Mouse (Mus musculus) intestine, embryonic 16.5 days (tissue): ENCODE results near the gene Sepsecs. TPM values are rescaled to one million over a fixed set of nuclear protein-coding genes. Genes with fewer than 3 reads are reported as not detected.
"Not testable (repeated sequence)": the region's sequence is repeated elsewhere in the genome, so short reads cannot be mapped to it uniquely, and the experiment has no call there.

Experiments used
- ATAC-seq: fragments of 200-750 bp; cut with Nextera tagmentation; 2 replicates; pipeline ENCODE4 v1.8.0; 2017; ENCODE audit warnings: moderate TSS enrichment, moderate library complexity
- H3K27ac ChIP-seq: fragments of 300-500 bp; sonication (generic); 2 replicates; pipeline ENCODE4 v1.5.1; 2014; ENCODE audit warnings: mild to moderate bottlenecking, low read length
- H3K27me3 ChIP-seq: fragments of 300-500 bp; sonication (generic); replicated peaks from 2 replicates; pipeline ENCODE4 v1.6.1; 2014; ENCODE audit warnings: low read length, control low read depth, mixed read lengths; ENCODE audit not compliant: control insufficient read depth, insufficient read depth
- H3K36me3 ChIP-seq: fragments of 300-500 bp; sonication (generic); 2 replicates; pipeline ENCODE4 v1.6.1; 2014; ENCODE audit warnings: low read length, control low read depth; ENCODE audit not compliant: control insufficient read depth, insufficient read depth
- H3K4me1 ChIP-seq: fragments of 300-500 bp; sonication (generic); 2 replicates; pipeline ENCODE4 v1.6.1; 2014; ENCODE audit warnings: low read length, control low read depth, mixed read lengths; ENCODE audit not compliant: control insufficient read depth, insufficient read depth
- H3K4me2 ChIP-seq: fragments of 300-500 bp; sonication (generic); 2 replicates; pipeline ENCODE4 v1.6.1; 2014; ENCODE audit warnings: low read depth, low read length, control low read depth
- H3K4me3 ChIP-seq: fragments of 300-500 bp; sonication (generic); 2 replicates; pipeline ENCODE4 v1.5.1; 2014; ENCODE audit warnings: mild to moderate bottlenecking, low read length
- H3K9ac ChIP-seq: fragments of 300-500 bp; sonication (generic); 2 replicates; pipeline ENCODE4 v1.6.1; 2014; ENCODE audit warnings: low read depth, low read length
- H3K9me3 ChIP-seq: fragments of 300-500 bp; sonication (generic); 2 replicates; pipeline ENCODE4 v1.6.1; 2016; ENCODE audit warnings: low read length, control low read depth; ENCODE audit not compliant: control insufficient read depth
- WGBS: fragments of 180-500 bp; shearing (Covaris S2); extraction: QIAGEN DNeasy Blood & Tissue Kit; methylation state at CpG from one replicate; pipeline ENCODE4 v1.1.7; 2014; 5-methylcytosine and 5-hydroxymethylcytosine counted together
- polyA plus RNA-seq: library from polyadenylated mRNA; unstranded; fragments of >200 nt; fragmentation: Nextera tagmentation; extraction: Ambion mirVana; gene quantifications from 2 replicates; pipeline ENCODE4 v1.2.1, GENCODE M21; 2015

Gene Sepsecs
- polyA plus RNA-seq: 11.9 and 12.9 TPM in 2 replicates

- peak within 1 kb of the TSS; percentile 59 for H3K4me2 ChIP-seq
- H3K27me3 ChIP-seq: no peaks in the 10 kb centered on the region
- 0 out of 2 replicates have a peak, but pooled peaks cover 3% of the 10 kb centered on the region for H3K36me3 ChIP-seq
- H3K9me3 ChIP-seq: no peaks in the 10 kb centered on the region
- peak within 1 kb of the TSS; percentile 95 for H3K27ac ChIP-seq
- peak; percentile 97 for ATAC-seq
- peaks cover 5% of the 10 kb centered on the region for H3K4me1 ChIP-seq
- peak within 1 kb of the TSS; percentile 87 for H3K4me3 ChIP-seq
- WGBS: 4% methylated on average over 56 of the region's 56 CpGs
- peak within 1 kb of the TSS; percentile 86 for H3K9ac ChIP-seq
Measured at GRCm38 (mm10) chr5:52669426-52670191, at the start of gene Sepsecs. Gene Sepsecs, minus strand, starts transcription at chr5:52669708.

DNA sequence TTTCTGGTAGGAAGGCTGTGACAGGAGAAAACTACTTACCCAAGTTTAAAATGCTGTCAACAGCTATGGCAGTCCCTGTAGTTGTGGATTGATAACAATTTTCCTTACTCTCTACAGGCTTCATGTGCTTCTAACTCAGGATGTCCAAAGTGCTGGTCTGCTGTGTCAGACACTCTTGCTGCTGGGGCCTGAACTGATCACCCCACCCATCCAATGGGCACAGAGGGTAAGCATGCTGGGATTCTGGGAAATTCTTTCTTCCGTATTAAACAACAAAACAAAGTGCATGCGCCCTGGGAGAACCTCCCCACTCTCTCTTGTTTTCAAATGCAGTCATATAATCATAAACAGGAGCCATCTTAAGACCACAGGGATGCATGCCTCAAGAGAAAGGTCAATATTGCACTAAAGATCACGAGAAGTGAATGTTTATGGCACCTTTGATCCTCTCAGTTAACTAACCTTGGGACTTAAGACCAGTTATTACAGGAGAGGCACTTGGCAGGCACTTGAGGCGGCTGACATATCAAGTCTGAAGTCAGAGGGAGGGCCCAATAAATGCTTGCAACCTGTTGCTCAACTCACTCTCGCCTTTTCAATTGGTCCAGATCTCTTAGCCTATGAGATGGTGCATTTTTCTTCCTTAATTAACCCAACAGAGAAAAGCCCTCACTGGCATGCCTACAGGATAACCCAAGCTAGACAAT is 47.4 kb upstream of the Sepsecs start:
- ATAC-seq: peak; percentile 94
- H3K27ac ChIP-seq: no peak overlapping the region

GRCm38 (mm10) chr5:52712704-52713103 is 43.2 kb upstream of the Sepsecs start:
- Histone ChIP-seq H3K36me3 (no peaks in the 10 kb centered on the region), H3K27ac (no peak overlapping the region), H3K9ac (no peak overlapping the region), H3K4me3 (no peak overlapping the region), H3K27me3 (no peaks in the 10 kb centered on the region), H3K4me1 (no peaks in the 10 kb centered on the region), H3K4me2 (no peak overlapping the region), H3K9me3 (no peaks in the 10 kb centered on the region)
- ATAC-seq: peak; percentile 34; the same call in 1 of the 2 replicates

More for the DNA sequence above, 47.4 kb upstream of the Sepsecs start:
- H3K4me1 ChIP-seq: no peaks in the 10 kb centered on the region
- no peak overlapping the region for H3K9ac ChIP-seq
- H3K4me2 ChIP-seq: no peak overlapping the region
- no peaks in the 10 kb centered on the region for H3K36me3 ChIP-seq
- H3K9me3 ChIP-seq: no peaks in the 10 kb centered on the region
- no peak overlapping the region for H3K4me3 ChIP-seq
- WGBS: 51% methylated on average over 5 of the region's 5 CpGs
- no peaks in the 10 kb centered on the region for H3K27me3 ChIP-seq

GRCm38 (mm10) chr5:52704562-52704961 is 35.1 kb upstream of the Sepsecs start:
- 60% methylated on average over 4 of the region's 4 CpGs for WGBS
- Histone ChIP-seq H3K9me3 (no peaks in the 10 kb centered on the region), H3K4me3 (no peak overlapping the region), H3K27ac (no peak overlapping the region), H3K36me3 (no peaks in the 10 kb centered on the region), H3K4me1 (no peaks in the 10 kb centered on the region), H3K9ac (no peak overlapping the region), H3K4me2 (no peak overlapping the region), H3K27me3 (no peaks in the 10 kb centered on the region)
- ATAC-seq: no peak

DNA sequence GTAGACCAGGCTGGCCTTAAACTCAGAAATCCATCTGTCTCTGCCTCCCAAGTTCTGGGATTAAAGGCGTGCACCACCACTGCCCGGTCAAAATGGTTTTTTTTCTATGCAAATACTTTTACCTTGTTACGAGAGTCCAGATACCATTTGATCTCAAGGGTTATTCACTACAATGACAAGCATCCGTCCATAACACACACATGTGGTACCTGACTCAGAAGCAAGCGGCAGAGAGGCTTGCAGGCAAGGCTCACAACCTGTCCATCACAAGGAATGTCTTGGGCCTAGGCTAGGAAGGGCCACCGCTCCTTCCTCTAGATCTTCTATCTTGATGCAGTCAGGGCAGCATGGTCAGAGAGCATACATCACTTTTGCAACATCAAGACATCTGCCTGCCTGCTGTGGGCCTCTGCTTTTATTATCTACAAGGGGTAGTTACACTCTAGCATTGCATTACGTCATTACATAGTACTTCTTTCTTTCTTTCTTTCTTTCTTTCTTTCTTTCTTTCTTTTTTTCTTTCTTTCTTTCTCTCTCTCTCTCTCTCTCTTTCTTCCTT is 28.5 kb upstream of the Sepsecs start:
- H3K4me3 ChIP-seq, H3K9ac ChIP-seq, H3K27me3 ChIP-seq, H3K9me3 ChIP-seq, H3K36me3 ChIP-seq, H3K4me2 ChIP-seq, H3K27ac ChIP-seq, H3K4me1 ChIP-seq: not testable (repeated sequence)
- ATAC-seq: peak; percentile 53; the same call in 1 of the 2 replicates
- 75% methylated on average over 7 of the region's 7 CpGs for whole genome bisulfite sequencing

DNA sequence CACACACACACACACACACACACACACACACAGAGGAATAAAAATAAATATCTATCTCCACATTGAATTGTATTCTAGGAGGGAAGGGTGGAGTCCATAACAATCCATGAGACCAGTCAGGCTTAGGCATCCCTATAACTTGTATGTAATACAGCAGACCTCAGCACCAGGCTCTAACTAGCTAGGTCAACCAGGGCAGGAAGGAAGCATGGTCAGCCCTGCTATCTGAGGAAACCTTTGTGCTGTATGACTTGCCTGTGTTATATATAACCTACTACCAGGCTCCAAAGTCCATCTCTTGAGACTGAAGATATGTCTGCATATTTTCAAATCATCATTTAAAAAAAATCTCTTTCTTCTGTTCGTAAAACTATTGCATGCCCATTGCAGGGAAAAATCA is 27.8 kb upstream of the Sepsecs start:
- no peak overlapping the region for H3K4me2 ChIP-seq
- H3K4me1 ChIP-seq: no peaks in the 10 kb centered on the region
- WGBS: 87% methylated on average over 1 of the region's 1 CpGs
- peak; percentile 93 for ATAC-seq
- H3K27me3 ChIP-seq: no peaks in the 10 kb centered on the region
- H3K36me3 ChIP-seq: no peaks in the 10 kb centered on the region
- no peak overlapping the region for H3K4me3 ChIP-seq
- no peak overlapping the region for H3K27ac ChIP-seq
- no peaks in the 10 kb centered on the region for H3K9me3 ChIP-seq
- H3K9ac ChIP-seq: no peak overlapping the region

DNA sequence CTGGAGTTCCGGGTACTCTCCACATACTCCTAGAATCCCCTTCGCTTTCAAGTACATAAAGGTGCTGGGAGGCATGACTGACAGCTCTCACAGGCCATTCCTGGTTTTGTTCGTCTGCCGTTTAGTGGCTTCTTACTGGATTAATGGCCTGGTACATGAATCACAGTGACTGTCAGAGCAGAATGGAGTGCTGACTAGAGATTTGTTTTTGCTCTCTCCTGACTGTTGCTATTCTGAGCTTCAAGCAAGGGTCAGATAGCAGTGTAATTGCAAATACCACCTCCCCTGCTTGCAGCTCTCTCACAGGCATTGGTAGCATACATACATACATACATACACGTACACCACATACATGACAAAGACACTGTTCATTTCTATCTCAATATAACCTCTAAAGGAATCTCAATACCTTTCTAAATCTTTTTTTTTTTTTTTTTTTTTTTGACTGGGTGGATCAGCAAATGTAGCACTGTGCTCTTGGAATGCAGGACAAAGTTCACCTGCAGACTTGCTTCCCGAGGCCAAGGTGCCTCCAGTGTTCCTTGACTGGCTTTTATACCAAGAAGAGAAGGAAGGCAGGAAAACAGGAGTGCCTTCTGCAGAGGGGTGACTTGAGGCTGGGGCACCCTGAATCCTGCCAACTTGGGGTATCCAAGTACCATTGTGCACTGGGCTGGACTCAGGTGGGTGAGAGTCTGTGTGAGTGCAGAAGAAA is 18.4 kb upstream of the Sepsecs start:
- Histone ChIP-seq H3K36me3 (no peaks in the 10 kb centered on the region), H3K9ac (no peak overlapping the region), H3K9me3 (no peaks in the 10 kb centered on the region), H3K4me1 (0 out of 2 replicates have a peak, but pooled peaks cover 6% of the 10 kb centered on the region), H3K27ac (peak overlapping the region; percentile 34), H3K4me2 (no peak overlapping the region), H3K27me3 (no peaks in the 10 kb centered on the region), H3K4me3 (no peak overlapping the region)
- ATAC-seq: peak; percentile 91
- WGBS: 67% methylated on average over 6 of the region's 6 CpGs

- Histone ChIP-seq H3K4me2 (no peak overlapping the region), H3K4me3 (no peak overlapping the region), H3K9me3 (no peaks in the 10 kb centered on the region), H3K4me1 (no peaks in the 10 kb centered on the region), H3K36me3 (no peaks in the 10 kb centered on the region), H3K9ac (no peak overlapping the region), H3K27me3 (no peaks in the 10 kb centered on the region), H3K27ac (no peak overlapping the region)
- WGBS: 56% methylated on average over 4 of the region's 4 CpGs
- ATAC-seq: no peak
Measured at GRCm38 (mm10) chr5:52681111-52681510, 11.6 kb upstream of the Sepsecs start.

DNA sequence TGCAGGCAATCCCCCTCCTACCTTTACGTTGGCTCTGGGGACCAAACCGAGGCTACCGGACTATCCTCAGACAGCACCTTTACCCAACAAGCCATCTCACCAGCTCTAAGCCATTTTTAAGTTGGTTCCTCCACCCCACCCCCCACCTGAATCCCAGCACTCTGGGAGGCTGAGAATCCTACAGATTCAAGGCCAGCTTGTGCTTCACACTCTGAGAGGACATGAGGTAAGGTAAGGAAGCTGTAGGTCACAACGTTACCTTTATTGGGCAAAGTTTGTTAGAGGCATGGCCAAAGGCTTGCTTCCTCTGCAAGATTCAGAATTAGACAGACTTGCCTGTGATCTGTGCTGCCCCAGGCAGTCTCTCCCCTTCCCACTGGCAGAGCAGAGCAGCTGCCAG is 10.7 kb upstream of the Sepsecs start:
- H3K9me3 ChIP-seq: no peaks in the 10 kb centered on the region
- H3K27me3 ChIP-seq: no peaks in the 10 kb centered on the region
- no peak overlapping the region for H3K4me2 ChIP-seq
- H3K36me3 ChIP-seq: no peaks in the 10 kb centered on the region
- no peak for ATAC-seq
- no peak overlapping the region for H3K9ac ChIP-seq
- no peak overlapping the region for H3K27ac ChIP-seq
- 73% methylated on average over 4 of the region's 4 CpGs for WGBS
- H3K4me3 ChIP-seq: no peak overlapping the region
- no peaks in the 10 kb centered on the region for H3K4me1 ChIP-seq
